Mouse (Mus musculus) liver, adult 2 months (tissue): ENCODE measurements at regions not wholly inside any gene's neighbourhood (a gene's known extent, or its start where the extent isn't known, plus 50 kb on each side); places are given as distances from the start of the nearest gene placed in this dataset.
"Not testable (repeated sequence)": the region's sequence is repeated elsewhere in the genome, so short reads cannot be mapped to it uniquely, and the experiment has no call there.

Experiments
- DNase-seq: peaks from one replicate; pipeline ENCODE4 v3.0.0-alpha.2; 2011; ENCODE audit warnings: low read depth, low spot score; ENCODE audit errors: extremely low read depth
- H3K27ac ChIP-seq: fragments of 200-500 bp; replicated peaks from 2 replicates; pipeline ENCODE4 v1.5.1; 2012; ENCODE audit warnings: low read depth, mild to moderate bottlenecking, control low read depth, inconsistent platforms, low read length; ENCODE audit not compliant: insufficient read depth
- H3K27me3 ChIP-seq: fragments of 200-500 bp; 2 replicates; pipeline ENCODE4 v1.6.1; 2012; ENCODE audit warnings: mild to moderate bottlenecking, moderate library complexity, low read length, inconsistent platforms; ENCODE audit not compliant: control insufficient read depth, insufficient read depth
- H3K36me3 ChIP-seq: fragments of 200-500 bp; 2 replicates; pipeline ENCODE4 v1.6.1; 2012; ENCODE audit warnings: low read length, inconsistent platforms; ENCODE audit not compliant: control insufficient read depth, insufficient read depth
- H3K4me1 ChIP-seq: fragments of 200-500 bp; 2 replicates; pipeline ENCODE4 v1.6.1; 2011; ENCODE audit warnings: low read length; ENCODE audit not compliant: control insufficient read depth, insufficient read depth
- H3K4me3 ChIP-seq: fragments of 200-500 bp; 2 replicates; pipeline ENCODE4 v1.5.1; 2011; ENCODE audit warnings: low read depth, mild to moderate bottlenecking, control low read depth, low read length, moderate library complexity; ENCODE audit not compliant: insufficient read depth
- H3K79me2 ChIP-seq: fragments of 200-500 bp; 2 replicates; pipeline ENCODE4 v1.6.1; 2012; ENCODE audit warnings: inconsistent platforms, mild to moderate bottlenecking, low read length, moderate library complexity; ENCODE audit not compliant: control insufficient read depth, insufficient read depth
- H3K9ac ChIP-seq: fragments of 200-500 bp; 2 replicates; pipeline ENCODE4 v1.6.1; 2012; ENCODE audit warnings: low read depth, mild to moderate bottlenecking, control low read depth, inconsistent platforms, low read length
- CTCF ChIP-seq: fragments of 200-500 bp; IDR thresholded peaks from 2 replicates; pipeline ENCODE4 v1.5.1; 2011; ENCODE audit warnings: low read depth, low read length, control low read depth
- POLR2A ChIP-seq: fragments of 200-500 bp; IDR thresholded peaks from 2 replicates; pipeline ENCODE4 v1.6.1; 2011; ENCODE audit warnings: low read length, control low read depth; ENCODE audit not compliant: insufficient read depth; ENCODE audit errors: extremely low read depth
- WGBS: fragments of 180-500 bp; shearing (Covaris S2); methylation state at CpG from one replicate; pipeline ENCODE4 v1.1.7; 2018; 5-methylcytosine and 5-hydroxymethylcytosine counted together

DNA sequence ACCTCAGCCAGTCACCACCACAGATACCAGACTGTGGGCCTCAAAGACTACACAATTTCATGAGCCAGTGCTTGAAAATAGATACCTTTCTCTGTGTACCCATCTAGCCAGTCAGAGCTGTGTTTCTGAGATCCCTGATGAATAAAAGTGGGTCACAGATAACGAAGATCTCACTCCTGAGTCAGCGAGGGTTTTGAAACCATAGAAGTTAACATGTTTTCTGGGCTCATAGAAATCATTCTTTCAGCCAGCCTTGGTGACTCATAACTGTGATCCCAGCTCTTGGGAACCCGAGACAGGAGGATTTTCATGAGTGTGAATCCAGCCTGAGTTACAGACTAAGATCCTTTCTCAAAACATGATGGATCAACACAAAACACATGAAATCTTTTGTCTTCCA is 118.1 kb downstream of the Gm11077 start:
- Histone ChIP-seq H3K36me3 (no peaks in the 10 kb centered on the region), H3K27me3 (peaks cover 4% of the 10 kb centered on the region; the same call in 1 of the 2 replicates), H3K9ac (no peak overlapping the region), H3K4me3 (no peak overlapping the region), H3K79me2 (no peaks in the 10 kb centered on the region), H3K4me1 (no peaks in the 10 kb centered on the region), H3K27ac (no peak overlapping the region)
- no peak for DNase-seq
- 83% methylated on average over 3 of the region's 3 CpGs for WGBS
- TF ChIP-seq CTCF (no peak), POLR2A (no peak)

DNA sequence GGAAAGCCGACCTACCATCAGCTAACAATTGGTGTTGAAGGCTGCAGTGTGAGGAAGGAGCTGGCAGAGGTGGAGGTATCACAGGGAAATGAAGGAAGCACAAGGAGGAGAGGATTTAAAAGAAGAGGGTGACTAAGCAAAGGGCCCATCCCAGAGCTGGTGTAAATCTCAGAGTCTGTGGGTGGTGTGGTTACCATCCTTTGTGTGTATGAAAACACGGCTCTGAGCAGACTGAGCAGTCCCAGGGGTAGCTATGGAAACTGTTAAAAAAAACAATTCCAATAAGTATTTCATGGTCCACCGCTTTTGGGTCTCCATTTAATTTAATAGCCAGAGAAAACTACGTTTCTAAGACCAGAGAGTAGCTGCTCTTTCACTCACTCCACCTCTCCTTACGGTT is 123.3 kb downstream of the Gm11077 start:
- Histone ChIP-seq H3K79me2 (no peaks in the 10 kb centered on the region), H3K27me3 (peaks cover 7% of the 10 kb centered on the region; the same call in 1 of the 2 replicates), H3K4me3 (no peak overlapping the region), H3K36me3 (no peaks in the 10 kb centered on the region), H3K4me1 (no peaks in the 10 kb centered on the region), H3K27ac (no peak overlapping the region), H3K9ac (no peak overlapping the region)
- TF ChIP-seq POLR2A: no peak
- TF ChIP-seq CTCF: no peak
- WGBS: 88% methylated on average over 5 of the region's 5 CpGs
- DNase-seq: no peak

DNA sequence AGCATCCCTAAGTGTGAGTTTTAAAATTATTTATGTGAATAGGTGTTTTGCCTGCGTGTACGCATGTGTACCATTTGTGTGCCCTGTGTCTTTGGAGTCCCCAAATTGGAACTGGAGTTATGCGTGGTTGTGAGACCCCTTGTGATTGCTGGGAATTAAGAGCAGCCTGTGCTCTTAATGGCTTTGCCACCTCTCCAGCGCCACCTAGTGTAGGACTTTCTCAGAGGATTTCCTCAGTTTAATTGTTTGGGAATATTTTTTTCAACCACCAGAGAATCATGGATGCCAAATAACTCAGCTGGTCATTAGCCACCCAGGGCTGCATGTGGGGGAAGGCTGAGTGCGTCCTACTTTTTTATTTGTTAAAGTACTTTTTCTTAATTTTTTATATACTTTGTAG is 124.4 kb downstream of the Gm11077 start:
- no peaks in the 10 kb centered on the region for H3K79me2 ChIP-seq
- H3K4me3 ChIP-seq: no peak overlapping the region
- H3K9ac ChIP-seq: no peak overlapping the region
- DNase-seq: peak; percentile 43
- no peak for TF ChIP-seq POLR2A
- TF ChIP-seq CTCF: peak; percentile 48; the same call in 1 of the 2 replicates
- no peaks in the 10 kb centered on the region for H3K4me1 ChIP-seq
- H3K36me3 ChIP-seq: no peaks in the 10 kb centered on the region
- no peak overlapping the region for H3K27ac ChIP-seq
- peaks cover 4% of the 10 kb centered on the region; the same call in 1 of the 2 replicates for H3K27me3 ChIP-seq
- WGBS: 41% methylated on average over 5 of the region's 5 CpGs

DNA sequence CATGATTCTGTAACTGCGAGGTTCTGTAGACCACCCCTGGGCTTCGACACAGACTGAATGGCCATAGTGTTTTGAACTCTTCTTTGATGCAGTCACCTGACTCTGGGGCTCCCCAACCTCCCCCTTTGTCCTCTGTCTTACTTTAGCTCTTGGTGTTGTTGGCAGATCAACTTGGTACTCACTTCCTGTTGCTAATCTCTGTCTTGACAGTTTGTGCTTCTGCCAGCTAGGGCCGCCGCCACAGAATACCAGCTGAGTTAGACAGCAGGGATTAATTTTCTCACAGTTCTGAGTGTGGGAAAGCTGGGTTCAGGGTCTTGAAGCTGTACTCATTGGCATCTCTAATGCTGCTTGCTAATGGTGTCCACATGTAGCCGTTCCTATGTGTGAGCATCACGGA is 125.6 kb downstream of the Gm11077 start:
- 78% methylated on average over 6 of the region's 6 CpGs for WGBS
- no peak for DNase-seq

DNA sequence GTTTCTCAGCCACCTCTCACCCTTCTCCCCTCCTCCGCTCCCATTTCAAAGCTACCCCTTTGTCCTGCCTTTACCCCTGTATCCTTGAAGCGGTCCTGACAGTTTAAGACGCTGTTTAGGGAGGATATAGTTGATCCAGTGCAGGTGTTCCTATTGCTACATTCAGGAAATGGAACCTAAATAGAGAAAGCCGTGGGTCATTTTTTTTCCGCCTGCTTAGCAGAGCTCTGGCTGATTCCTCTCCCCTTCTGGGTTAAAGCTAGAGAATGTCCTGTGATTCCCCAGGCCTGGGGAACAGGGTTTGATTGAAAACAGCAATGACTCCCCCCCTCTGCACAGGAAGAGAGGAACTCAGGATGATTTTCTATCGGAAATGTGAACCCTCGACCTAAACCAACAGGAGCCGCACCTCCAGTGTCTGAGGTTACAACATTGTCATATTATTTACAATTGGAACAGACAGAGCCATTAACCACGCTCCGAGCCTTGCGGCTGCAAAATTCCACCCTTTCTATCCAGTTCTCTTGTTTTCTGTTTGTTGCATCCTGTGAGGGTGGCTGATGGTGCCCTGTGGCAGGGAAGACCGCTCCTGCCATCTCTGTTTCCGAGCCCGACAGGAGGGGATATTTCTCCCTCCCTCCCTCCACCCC is 127.5 kb downstream of the Gm11077 start:
- Histone ChIP-seq H3K4me1 (no peaks in the 10 kb centered on the region), H3K4me3 (no peak overlapping the region), H3K79me2 (no peaks in the 10 kb centered on the region), H3K36me3 (no peaks in the 10 kb centered on the region), H3K9ac (no peak overlapping the region), H3K27ac (no peak overlapping the region), H3K27me3 (peaks cover 4% of the 10 kb centered on the region; the same call in 1 of the 2 replicates)
- no peak for TF ChIP-seq CTCF
- no peak for TF ChIP-seq POLR2A
- no peak for DNase-seq
- WGBS: 32% methylated on average over 14 of the region's 14 CpGs

More for the DNA sequence above, 125.6 kb downstream of the Gm11077 start:
- H3K36me3 ChIP-seq: no peaks in the 10 kb centered on the region
- H3K79me2 ChIP-seq: no peaks in the 10 kb centered on the region
- TF ChIP-seq POLR2A: no peak
- TF ChIP-seq CTCF: no peak
- peaks cover 4% of the 10 kb centered on the region; the same call in 1 of the 2 replicates for H3K27me3 ChIP-seq
- H3K4me3 ChIP-seq: no peak overlapping the region
- H3K9ac ChIP-seq: no peak overlapping the region
- H3K4me1 ChIP-seq: no peaks in the 10 kb centered on the region
- no peak overlapping the region for H3K27ac ChIP-seq

DNA sequence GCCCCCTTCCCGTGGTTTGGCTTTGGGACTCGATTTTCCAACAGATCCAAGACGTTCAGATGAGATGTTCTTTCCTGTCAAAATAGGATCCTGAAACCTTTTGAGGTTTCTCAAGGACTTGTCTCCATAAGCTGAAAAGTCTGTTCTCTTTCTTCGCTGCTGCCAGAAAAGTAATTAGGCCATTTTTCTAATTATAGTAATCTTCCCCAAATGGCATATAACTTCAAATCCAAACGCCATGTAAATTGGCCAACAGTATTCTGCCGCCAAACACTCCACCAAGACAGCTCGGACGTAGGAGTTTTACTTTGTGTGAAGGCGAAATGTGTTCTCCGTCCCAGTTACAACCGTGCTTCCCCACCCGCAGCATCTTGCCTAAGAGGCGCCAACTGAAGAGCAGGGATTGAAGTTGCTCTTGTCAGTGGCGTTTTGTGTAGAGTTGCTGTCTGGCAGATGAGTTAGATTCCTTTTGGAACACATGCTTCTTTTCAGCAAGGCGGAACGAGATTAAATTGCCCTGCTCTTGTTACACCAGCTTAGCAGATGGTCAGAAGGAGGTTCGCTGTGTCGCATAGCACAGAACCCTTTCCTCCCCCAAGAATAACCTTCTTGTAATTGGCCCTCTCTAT is 128.1 kb downstream of the Gm11077 start:
- Histone ChIP-seq H3K79me2 (no peaks in the 10 kb centered on the region), H3K36me3 (no peaks in the 10 kb centered on the region), H3K27me3 (peaks cover 4% of the 10 kb centered on the region; the same call in 1 of the 2 replicates), H3K9ac (no peak overlapping the region), H3K4me3 (no peak overlapping the region), H3K27ac (no peak overlapping the region), H3K4me1 (no peaks in the 10 kb centered on the region)
- peak; percentile 18 for DNase-seq
- TF ChIP-seq CTCF (no peak), POLR2A (no peak)
- 35% methylated on average over 18 of the region's 18 CpGs for WGBS

DNA sequence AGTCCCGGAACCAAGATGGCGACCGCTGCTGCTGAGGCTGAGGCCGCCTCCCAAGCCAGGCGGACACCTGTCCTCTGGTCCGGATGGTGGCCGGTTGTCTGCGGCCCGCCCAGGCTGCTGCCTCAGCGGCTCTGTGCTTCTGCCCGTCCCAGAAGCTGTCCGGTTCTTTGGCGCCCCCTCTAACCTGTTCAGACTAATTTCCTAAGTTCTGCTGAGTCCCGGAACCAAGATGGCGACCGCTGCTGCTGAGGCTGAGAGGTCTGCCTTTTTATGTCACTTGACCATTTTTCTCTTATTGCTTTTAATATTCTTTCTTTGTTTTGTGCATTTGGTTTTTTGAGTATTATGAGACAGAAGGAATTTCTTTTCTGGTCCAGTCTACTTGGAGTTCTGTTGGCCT is 140.4 kb downstream of the Gm11077 start:
- not testable (repeated sequence) for H3K36me3 ChIP-seq, H3K4me3 ChIP-seq, H3K9ac ChIP-seq, H3K79me2 ChIP-seq, DNase-seq, H3K27ac ChIP-seq, H3K27me3 ChIP-seq, H3K4me1 ChIP-seq
- 93% methylated on average over 11 of the region's 16 CpGs for WGBS
